Mouse (Mus musculus): ENCODE results near the gene Fam98b. TPM values are rescaled to one million over a fixed set of nuclear protein-coding genes. Genes with fewer than 3 reads are reported as not detected.

The Fam98b gene
- polyA plus RNA-seq, 1 experiment from 2014 or later: 4.6 TPM

DNA sequence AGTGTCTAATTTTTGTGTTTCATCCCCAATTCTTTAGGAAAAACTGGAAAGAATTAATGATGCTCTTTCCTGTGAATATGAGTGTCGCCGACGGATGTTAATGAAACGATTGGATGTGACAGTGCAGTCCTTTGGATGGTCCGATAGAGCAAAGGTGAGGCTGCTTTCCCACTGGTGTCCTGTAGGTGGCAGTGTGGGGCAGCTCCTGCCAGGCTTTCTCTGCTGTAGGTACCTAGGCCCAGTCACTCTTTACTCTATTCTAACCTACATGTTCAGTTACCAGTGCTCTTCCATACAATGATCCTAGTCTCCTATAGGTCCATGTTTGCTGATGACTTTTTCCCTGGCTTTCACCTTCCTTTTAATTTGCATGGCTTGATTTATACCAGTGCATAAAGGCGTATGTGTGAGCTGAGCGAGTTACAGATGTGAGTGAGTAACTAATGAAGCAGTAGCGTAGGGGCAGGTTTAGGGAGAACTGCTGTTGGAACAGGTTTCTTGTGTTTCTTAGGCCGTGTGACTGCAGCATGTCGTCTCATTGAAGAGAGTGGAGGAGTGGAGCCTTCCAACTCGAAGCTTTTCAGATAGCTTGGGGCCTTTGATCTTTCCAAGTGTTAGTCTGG lies 14.4 kb downstream of the Fam98b start:
- H3K4me1 ChIP-seq (ENCODE audit: control insufficient read depth, insufficient read depth, low read length): no peaks in the 10 kb centered on the region
- no peak overlapping the region for H3K4me3 ChIP-seq (ENCODE audit: low read length)
- H3K36me3 ChIP-seq (ENCODE audit: control insufficient read depth, insufficient read depth): peaks cover 37% of the 10 kb centered on the region
- 65% methylated on average over 11 of the region's 11 CpGs for WGBS
- no peak overlapping the region for H3K9ac ChIP-seq (ENCODE audit: low read length)
- no peak overlapping the region for H3K4me2 ChIP-seq (ENCODE audit: low read depth, low read length)
- H3K27ac ChIP-seq (ENCODE audit: low read length): no peak overlapping the region
- no peaks in the 10 kb centered on the region for H3K27me3 ChIP-seq (ENCODE audit: control insufficient read depth, insufficient read depth, low read length)
- no peaks in the 10 kb centered on the region for H3K9me3 ChIP-seq (replicated peaks; ENCODE audit: control insufficient read depth, low read length)
- ATAC-seq (replicated peaks; ENCODE audit: extremely low read depth, insufficient read depth, low FRiP score): no peak

DNA sequence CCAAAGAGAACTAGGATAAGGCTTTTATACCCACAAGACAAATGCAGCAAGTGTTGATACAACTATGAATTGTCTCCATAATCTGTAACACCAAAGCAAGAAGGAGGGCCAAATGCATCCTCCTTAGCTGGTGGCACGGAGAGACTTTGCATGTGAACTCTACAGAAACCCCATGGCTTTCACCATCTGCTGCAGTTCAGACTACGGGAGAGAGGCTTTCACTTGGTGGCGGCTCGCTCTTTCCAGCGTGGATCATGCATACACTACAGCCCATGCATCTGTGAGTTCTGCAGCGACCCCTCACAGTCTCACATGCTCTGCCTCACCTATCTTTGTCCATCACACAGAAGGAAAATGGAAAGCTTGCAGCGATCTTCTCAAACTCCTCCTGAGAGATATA lies 38.8 kb downstream of the Fam98b start:
- no peak overlapping the region for H3K27ac ChIP-seq (ENCODE audit: low read length)
- H3K36me3 ChIP-seq (ENCODE audit: control insufficient read depth, insufficient read depth): no peaks in the 10 kb centered on the region
- WGBS: 89% methylated on average over 7 of the region's 7 CpGs
- ATAC-seq (replicated peaks; ENCODE audit: extremely low read depth, insufficient read depth, low FRiP score): no peak
- H3K4me1 ChIP-seq (ENCODE audit: control insufficient read depth, insufficient read depth, low read length): no peaks in the 10 kb centered on the region
- no peak overlapping the region for H3K9ac ChIP-seq (ENCODE audit: low read length)
- no peak overlapping the region for H3K4me2 ChIP-seq (ENCODE audit: low read depth, low read length)
- H3K4me3 ChIP-seq (ENCODE audit: low read length): no peak overlapping the region
- H3K27me3 ChIP-seq (ENCODE audit: control insufficient read depth, insufficient read depth, low read length): no peaks in the 10 kb centered on the region
- H3K9me3 ChIP-seq (replicated peaks; ENCODE audit: control insufficient read depth, low read length): no peaks in the 10 kb centered on the region

DNA sequence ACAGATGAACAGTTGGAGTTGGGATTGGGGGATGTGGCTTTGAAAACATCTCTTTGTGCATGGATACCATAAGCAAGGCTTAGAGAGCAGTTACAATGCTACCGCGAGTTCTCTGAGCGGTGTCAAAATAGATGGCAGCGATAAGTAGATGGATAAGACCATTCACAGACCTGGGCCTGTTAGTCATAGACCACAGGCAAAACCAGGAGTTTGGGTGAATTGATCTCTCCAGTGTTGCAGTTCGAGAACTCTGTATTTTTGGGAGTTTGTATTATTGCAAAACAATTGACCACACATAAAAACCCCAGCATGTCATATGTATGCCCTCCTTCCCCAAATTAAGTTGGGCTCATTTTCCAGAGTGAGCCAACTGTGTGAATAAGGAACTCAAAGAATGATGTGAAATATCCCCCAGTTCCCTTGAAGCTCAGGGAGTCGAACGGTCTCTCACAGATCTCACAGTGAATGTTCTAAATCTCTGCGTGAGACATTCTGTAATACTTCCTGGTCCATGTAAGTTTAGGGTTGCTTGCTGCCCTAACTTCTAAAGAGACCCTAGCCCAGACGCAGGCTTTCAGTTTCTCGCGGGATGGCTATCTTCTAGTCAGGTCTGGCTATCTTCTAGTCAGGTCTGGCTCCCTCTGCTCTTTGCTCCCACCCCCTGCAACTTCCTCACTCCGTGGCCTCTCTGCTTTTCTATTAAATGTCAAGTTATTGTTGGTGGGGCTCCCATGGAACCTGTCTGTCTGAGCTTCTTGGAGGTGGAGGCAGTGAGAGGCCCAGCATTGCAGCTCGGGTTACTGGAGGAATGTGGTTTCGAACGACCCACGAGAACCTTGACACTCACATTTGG lies 50.3 kb downstream of the Fam98b start:
- 84% methylated on average over 16 of the region's 16 CpGs for WGBS
- Histone ChIP-seq H3K36me3 (ENCODE audit: control insufficient read depth, insufficient read depth) (no peaks in the 10 kb centered on the region), H3K4me2 (ENCODE audit: low read depth, low read length) (no peak overlapping the region), H3K9me3 (replicated peaks; ENCODE audit: control insufficient read depth, low read length) (no peaks in the 10 kb centered on the region), H3K4me3 (ENCODE audit: low read length) (no peak overlapping the region), H3K27me3 (ENCODE audit: control insufficient read depth, insufficient read depth, low read length) (no peaks in the 10 kb centered on the region), H3K9ac (ENCODE audit: low read length) (no peak overlapping the region), H3K4me1 (ENCODE audit: control insufficient read depth, insufficient read depth, low read length) (no peaks in the 10 kb centered on the region), H3K27ac (ENCODE audit: low read length) (no peak overlapping the region)
- ATAC-seq (replicated peaks; ENCODE audit: extremely low read depth, insufficient read depth, low FRiP score): no peak

DNA sequence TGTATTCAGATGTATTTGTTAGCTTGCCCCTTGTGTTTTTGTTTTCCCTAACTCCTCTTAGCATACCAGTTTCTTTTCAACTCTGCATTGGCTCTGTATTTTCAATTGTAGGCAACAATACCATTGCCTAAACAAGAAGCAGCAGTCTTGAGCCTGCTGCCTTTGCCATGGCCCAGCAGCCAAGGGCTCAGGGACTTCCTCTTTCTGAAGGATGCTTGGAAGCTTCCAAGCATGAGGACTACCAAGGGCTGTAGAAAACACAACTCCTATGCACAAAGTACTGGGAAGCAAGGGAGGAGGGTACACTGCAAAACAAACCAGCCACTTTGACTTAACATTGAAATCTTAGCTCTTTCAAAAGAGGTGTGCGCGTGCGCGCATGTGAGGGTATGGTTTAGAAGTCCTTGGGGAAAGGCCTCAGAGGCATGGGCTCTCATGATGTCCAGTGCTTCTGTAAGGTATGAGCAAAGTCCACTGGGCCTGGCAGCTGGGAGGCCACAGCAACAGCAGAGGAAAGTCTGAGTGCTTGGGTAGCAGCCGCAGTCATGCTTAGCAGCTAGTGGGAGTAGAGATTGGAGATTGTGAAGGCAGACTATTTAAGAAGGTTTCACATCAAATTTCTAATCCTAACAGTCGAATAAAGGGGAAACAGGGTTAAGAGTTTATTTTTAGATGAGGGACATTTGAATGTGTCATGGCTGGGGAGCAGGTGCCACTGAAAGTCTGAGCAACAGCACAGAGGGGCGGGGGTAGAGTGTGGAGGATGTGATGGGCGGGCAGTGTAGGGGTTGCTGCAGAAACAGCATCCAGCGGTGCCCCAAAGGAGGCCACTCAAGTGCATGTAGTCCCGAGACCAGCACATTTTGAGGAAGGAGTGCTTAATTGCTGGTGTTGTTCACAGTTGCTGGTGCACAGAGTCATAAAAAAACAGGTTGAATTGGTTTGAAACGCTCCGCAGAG lies 54.1 kb downstream of the Fam98b start:
- Histone ChIP-seq H3K27me3 (ENCODE audit: control insufficient read depth, insufficient read depth, low read length) (no peaks in the 10 kb centered on the region), H3K9me3 (replicated peaks; ENCODE audit: control insufficient read depth, low read length) (no peaks in the 10 kb centered on the region), H3K27ac (ENCODE audit: low read length) (no peak overlapping the region), H3K9ac (ENCODE audit: low read length) (no peak overlapping the region), H3K4me1 (ENCODE audit: control insufficient read depth, insufficient read depth, low read length) (no peaks in the 10 kb centered on the region), H3K36me3 (ENCODE audit: control insufficient read depth, insufficient read depth) (no peaks in the 10 kb centered on the region), H3K4me2 (ENCODE audit: low read depth, low read length) (no peak overlapping the region), H3K4me3 (ENCODE audit: low read length) (no peak overlapping the region)
- 87% methylated on average over 12 of the region's 12 CpGs for WGBS
- no peak for ATAC-seq (replicated peaks; ENCODE audit: extremely low read depth, insufficient read depth, low FRiP score)

DNA sequence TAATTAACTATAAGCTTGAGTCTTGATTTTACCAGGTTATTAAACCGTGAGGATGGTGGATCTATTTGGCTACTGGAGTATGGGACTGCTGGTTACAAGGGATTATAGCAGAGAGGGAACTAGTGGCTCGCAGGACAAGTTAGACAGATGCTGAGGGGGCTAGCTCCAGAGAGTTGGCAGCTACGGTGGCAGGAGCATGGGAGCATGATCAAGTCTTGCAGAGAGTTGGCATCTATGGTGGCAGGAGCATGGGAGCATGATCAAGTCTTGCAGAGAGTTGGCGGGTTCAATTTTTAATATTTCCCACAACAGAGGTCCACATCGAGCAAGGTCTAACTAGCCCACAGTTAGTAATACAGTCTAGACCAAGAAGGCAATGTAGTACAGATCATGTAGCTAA lies 55.4 kb downstream of the Fam98b start:
- H3K4me3 ChIP-seq (ENCODE audit: low read length): no peak overlapping the region
- no peak overlapping the region for H3K9ac ChIP-seq (ENCODE audit: low read length)
- ATAC-seq (replicated peaks; ENCODE audit: extremely low read depth, insufficient read depth, low FRiP score): no peak
- H3K4me2 ChIP-seq (ENCODE audit: low read depth, low read length): no peak overlapping the region
- no peaks in the 10 kb centered on the region for H3K9me3 ChIP-seq (replicated peaks; ENCODE audit: control insufficient read depth, low read length)
- no peaks in the 10 kb centered on the region for H3K27me3 ChIP-seq (ENCODE audit: control insufficient read depth, insufficient read depth, low read length)
- H3K4me1 ChIP-seq (ENCODE audit: control insufficient read depth, insufficient read depth, low read length): no peaks in the 10 kb centered on the region
- H3K36me3 ChIP-seq (ENCODE audit: control insufficient read depth, insufficient read depth): no peaks in the 10 kb centered on the region
- WGBS: 82% methylated on average over 5 of the region's 5 CpGs
- no peak overlapping the region for H3K27ac ChIP-seq (ENCODE audit: low read length)

DNA sequence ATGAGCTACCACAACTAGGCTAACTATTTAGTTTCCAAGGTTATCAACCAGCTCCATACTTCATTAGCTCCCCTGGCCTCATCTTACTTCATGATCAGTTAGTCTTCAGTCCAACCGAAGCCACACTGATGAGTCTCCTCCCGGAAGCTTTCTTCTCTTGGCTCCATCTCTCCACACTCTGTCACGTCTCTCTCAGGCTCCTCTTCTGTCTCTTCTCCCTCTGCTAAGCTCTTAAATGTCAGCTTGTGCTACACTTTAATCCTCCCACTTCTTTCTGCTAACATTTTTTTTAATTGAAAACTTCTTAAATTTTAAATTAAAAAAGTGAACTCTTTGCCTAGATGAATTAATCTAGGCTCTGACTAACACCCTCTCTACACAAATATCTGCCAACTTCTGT lies 58.4 kb downstream of the Fam98b start:
- Histone ChIP-seq H3K9me3 (replicated peaks; ENCODE audit: control insufficient read depth, low read length) (no peaks in the 10 kb centered on the region), H3K27me3 (ENCODE audit: control insufficient read depth, insufficient read depth, low read length) (no peaks in the 10 kb centered on the region), H3K4me2 (ENCODE audit: low read depth, low read length) (no peak overlapping the region), H3K4me3 (ENCODE audit: low read length) (no peak overlapping the region), H3K4me1 (ENCODE audit: control insufficient read depth, insufficient read depth, low read length) (no peaks in the 10 kb centered on the region; the same call in 1 of the 2 replicates), H3K27ac (ENCODE audit: low read length) (no peak overlapping the region), H3K9ac (ENCODE audit: low read length) (no peak overlapping the region), H3K36me3 (ENCODE audit: control insufficient read depth, insufficient read depth) (no peaks in the 10 kb centered on the region)
- no peak for ATAC-seq (replicated peaks; ENCODE audit: extremely low read depth, insufficient read depth, low FRiP score)
- WGBS: 77% methylated on average over 3 of the region's 3 CpGs

DNA sequence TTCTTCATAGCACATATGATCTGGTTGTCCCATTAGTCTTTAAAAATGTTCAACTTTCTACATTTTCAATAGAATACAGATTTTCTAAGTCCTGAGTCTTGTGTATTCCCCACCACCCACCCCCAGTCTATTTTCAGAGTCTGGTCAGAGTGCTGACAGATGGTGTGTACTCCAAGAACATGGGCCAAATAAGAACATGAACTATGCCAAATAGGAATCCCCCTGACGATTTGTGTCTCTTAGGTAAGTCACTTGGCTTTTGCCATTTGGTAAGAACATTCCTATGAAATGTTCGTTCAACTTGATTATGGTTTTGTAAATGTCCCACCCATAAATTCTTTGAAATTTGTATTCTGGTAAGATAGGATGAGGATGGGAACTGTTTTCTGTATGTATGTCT lies 59.5 kb downstream of the Fam98b start:
- H3K4me2 ChIP-seq (ENCODE audit: low read depth, low read length): no peak overlapping the region
- H3K36me3 ChIP-seq (ENCODE audit: control insufficient read depth, insufficient read depth): no peaks in the 10 kb centered on the region
- no peaks in the 10 kb centered on the region for H3K27me3 ChIP-seq (ENCODE audit: control insufficient read depth, insufficient read depth, low read length)
- no peaks in the 10 kb centered on the region; the same call in 1 of the 2 replicates for H3K4me1 ChIP-seq (ENCODE audit: control insufficient read depth, insufficient read depth, low read length)
- H3K9me3 ChIP-seq (replicated peaks; ENCODE audit: control insufficient read depth, low read length): no peaks in the 10 kb centered on the region
- no peak overlapping the region for H3K27ac ChIP-seq (ENCODE audit: low read length)
- H3K4me3 ChIP-seq (ENCODE audit: low read length): no peak overlapping the region
- H3K9ac ChIP-seq (ENCODE audit: low read length): no peak overlapping the region
- 74% methylated on average over 2 of the region's 2 CpGs for WGBS
- no peak for ATAC-seq (replicated peaks; ENCODE audit: extremely low read depth, insufficient read depth, low FRiP score)

DNA sequence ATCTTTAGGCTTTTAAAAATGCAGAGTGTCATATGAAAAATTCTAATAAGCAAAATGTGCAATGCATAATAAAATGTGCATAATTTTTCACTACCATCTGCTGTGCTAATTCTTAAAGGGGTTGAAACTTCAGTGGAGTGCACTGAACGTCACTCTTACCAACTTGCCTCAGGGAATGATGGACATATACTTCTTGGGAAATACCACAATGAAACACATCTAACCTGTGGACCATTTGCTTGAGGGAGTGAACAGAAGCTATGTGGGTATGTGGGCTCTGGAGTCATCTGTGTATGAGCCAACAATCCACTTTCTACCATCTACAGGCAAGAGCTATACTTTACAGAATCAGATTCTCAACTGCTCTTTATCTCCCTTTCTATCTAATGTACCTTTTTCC lies 61.8 kb downstream of the Fam98b start:
- no peak overlapping the region for H3K4me3 ChIP-seq (ENCODE audit: low read length)
- no peaks in the 10 kb centered on the region for H3K36me3 ChIP-seq (ENCODE audit: control insufficient read depth, insufficient read depth)
- no peak overlapping the region for H3K4me2 ChIP-seq (ENCODE audit: low read depth, low read length)
- H3K27ac ChIP-seq (ENCODE audit: low read length): no peak overlapping the region
- peaks cover 3% of the 10 kb centered on the region; the same call in 1 of the 2 replicates for H3K9me3 ChIP-seq (replicated peaks; ENCODE audit: control insufficient read depth, low read length)
- no peaks in the 10 kb centered on the region; the same call in 1 of the 2 replicates for H3K4me1 ChIP-seq (ENCODE audit: control insufficient read depth, insufficient read depth, low read length)
- no peak for ATAC-seq (replicated peaks; ENCODE audit: extremely low read depth, insufficient read depth, low FRiP score)
- H3K27me3 ChIP-seq (ENCODE audit: control insufficient read depth, insufficient read depth, low read length): no peaks in the 10 kb centered on the region
- no peak overlapping the region for H3K9ac ChIP-seq (ENCODE audit: low read length)
- WGBS: 46% methylated on average over 1 of the region's 1 CpGs
